Mouse (Mus musculus) G1E (cell line): ENCODE data around the gene Gpr183.

Source experiments
- CTCF ChIP-seq: IDR thresholded peaks from 2 replicates; pipeline ENCODE4 v1.5.1; 2012; ENCODE audit warnings: low read depth, low read length, inconsistent platforms, mixed read lengths
- POLR2AphosphoS5 ChIP-seq: IDR thresholded peaks from 2 replicates; pipeline ENCODE4 v1.6.1; 2012; ENCODE audit warnings: low read depth, low read length, inconsistent platforms; ENCODE audit not compliant: insufficient replicate concordance

GRCm38 (mm10) chr14:121916311-121917094 is 48.5 kb downstream of the Gpr183 start:
- no peak for TF ChIP-seq POLR2AphosphoS5
- no peak for TF ChIP-seq CTCF
